Mouse (Mus musculus): Measurements from ENCODE around the gene Exoc6b. TPM values are rescaled to one million over a fixed set of nuclear protein-coding genes. Genes with fewer than 3 reads are reported as not detected.

Exoc6b gene
- polyA plus RNA-seq, 1 experiment from 2014 or later, result 2.7 TPM

Other genes starting within 250 kb of the Exoc6b start
- gene Spr, start 68.3 kb upstream of the Exoc6b start, polyA plus RNA-seq (2015; fragmentation: Nextera tagmentation; extraction: Ambion mirVana), result 26.7 and 29.4 TPM in 2 replicates
- not detected in 2 replicates for gene Emx1, start 117.9 kb upstream of the Exoc6b start, polyA plus RNA-seq (2015; fragmentation: Nextera tagmentation; extraction: Ambion mirVana)

All from liver, embryonic 15.5 days (tissue).